Mouse (Mus musculus) MEL (cell line): Measurements from ENCODE around the gene Pm20d2. TPM values are rescaled to one million over a fixed set of nuclear protein-coding genes. Genes with fewer than 3 reads are reported as not detected.

Experiments
- DNase-seq: peaks from one replicate; pipeline ENCODE4 v3.0.0; 2011; ENCODE audit warnings: low read depth, low spot score
- H3K27ac ChIP-seq: 2 replicates; pipeline ENCODE4 v1.5.1; 2012; ENCODE audit warnings: low read depth, mild to moderate bottlenecking, control low read depth, low read length, moderate library complexity; ENCODE audit not compliant: control insufficient read depth
- H3K27me3 ChIP-seq, 2 experiments: fragments of 150-350 bp in 1 of 2; sonication (generic) in 1 of 2; 2 replicates each; pipeline ENCODE4 v1.6.1; 2012; ENCODE audit warnings: low read length in 2 of 2, mild to moderate bottlenecking in 2 of 2, improper control_type of control experiment in 1 of 2, moderate library complexity in 1 of 2; ENCODE audit not compliant: insufficient read depth in 2 of 2, control insufficient read depth in 1 of 2
- H3K36me3 ChIP-seq, 2 experiments: 2 replicates each; pipeline ENCODE4 v1.6.1; 2012 to 2014; ENCODE audit warnings: low read length in 2 of 2, improper control_type of control experiment in 1 of 2, inconsistent platforms in 1 of 2, mild to moderate bottlenecking in 1 of 2; ENCODE audit not compliant: insufficient read depth in 2 of 2, control insufficient read depth in 1 of 2
- H3K4me1 ChIP-seq, 2 experiments: fragments of 150-350 bp in 1 of 2; sonication (generic) in 1 of 2; 2 replicates each; pipeline ENCODE4 v1.6.1; 2012; ENCODE audit warnings: low read length in 2 of 2, improper control_type of control experiment in 1 of 2, mild to moderate bottlenecking in 1 of 2; ENCODE audit not compliant: insufficient read depth in 2 of 2, control insufficient read depth in 1 of 2
- H3K4me3 ChIP-seq, 2 experiments: fragments of 150-350 bp in 1 of 2; sonication (generic) in 1 of 2; 2 replicates each; pipeline ENCODE4 v1.5.1; 2012; ENCODE audit warnings: low read depth in 2 of 2, low read length in 2 of 2, mild to moderate bottlenecking in 2 of 2, moderate library complexity in 2 of 2, control low read depth in 1 of 2, improper control_type of control experiment in 1 of 2; ENCODE audit not compliant: control insufficient read depth in 1 of 2, insufficient read depth in 1 of 2
- H3K79me2 ChIP-seq: 2 replicates; pipeline ENCODE4 v1.6.1; 2012; ENCODE audit warnings: mild to moderate bottlenecking, low read length, moderate library complexity; ENCODE audit not compliant: control insufficient read depth, poor library complexity, insufficient read depth
- H3K9ac ChIP-seq: 2 replicates; pipeline ENCODE4 v1.6.1; 2012; ENCODE audit warnings: low read depth, mild to moderate bottlenecking, control low read depth, low read length, moderate library complexity; ENCODE audit not compliant: control insufficient read depth, poor library complexity, severe bottlenecking
- H3K9me3 ChIP-seq: fragments of 150-350 bp; sonication (generic); replicated peaks from 2 replicates; pipeline ENCODE4 v1.6.1; 2012; ENCODE audit warnings: mild to moderate bottlenecking, low read length, improper control_type of control experiment, moderate library complexity; ENCODE audit not compliant: insufficient read depth
- CTCF ChIP-seq, 3 experiments: IDR thresholded peaks in 2 of 3; conservative IDR thresholded peaks in 1 of 3; 2 replicates each; pipeline ENCODE4 v1.5.1; 2011 to 2012; ENCODE audit warnings: low read length in 3 of 3, low read depth in 2 of 3, mild to moderate bottlenecking in 2 of 3, improper control_type of control experiment in 1 of 3, inconsistent platforms in 1 of 3, mixed read lengths in 1 of 3, moderate library complexity in 1 of 3; ENCODE audit not compliant: control insufficient read depth in 1 of 3, insufficient read depth in 1 of 3, poor library complexity in 1 of 3, severe bottlenecking in 1 of 3
- EP300 ChIP-seq, 2 experiments: IDR thresholded peaks; 2 replicates each; pipeline ENCODE4 v1.6.1; 2011; ENCODE audit warnings: improper control_type of control experiment in 2 of 2, low read length in 2 of 2, low read depth in 1 of 2, mild to moderate bottlenecking in 1 of 2
- ETS1 ChIP-seq: IDR thresholded peaks from 2 replicates; pipeline ENCODE4 v1.6.1; 2012; ENCODE audit warnings: low read depth, mild to moderate bottlenecking, inconsistent platforms, low read length, improper control_type of control experiment, moderate library complexity
- MAFK ChIP-seq: IDR thresholded peaks from 2 replicates; pipeline ENCODE4 v1.6.1; 2011; ENCODE audit warnings: low read depth, mild to moderate bottlenecking, low read length, improper control_type of control experiment, borderline replicate concordance
- MYB ChIP-seq: IDR thresholded peaks from 2 replicates; pipeline ENCODE4 v1.6.1; 2011; ENCODE audit warnings: mild to moderate bottlenecking, low read depth, low read length, improper control_type of control experiment
- MYC ChIP-seq: IDR thresholded peaks from 2 replicates; pipeline ENCODE4 v1.6.1; 2011; ENCODE audit warnings: low read depth, mild to moderate bottlenecking, low read length, improper control_type of control experiment, moderate library complexity
- NELFE ChIP-seq: IDR thresholded peaks from 2 replicates; pipeline ENCODE4 v1.6.1; 2011; ENCODE audit warnings: low read depth, low read length, improper control_type of control experiment
- RAD21 ChIP-seq: IDR thresholded peaks from 2 replicates; pipeline ENCODE4 v1.6.1; 2011; ENCODE audit warnings: mild to moderate bottlenecking, low read depth, low read length, improper control_type of control experiment
- SIN3A ChIP-seq: IDR thresholded peaks from 2 replicates; pipeline ENCODE4 v1.6.1; 2012; ENCODE audit warnings: low read length, improper control_type of control experiment, inconsistent platforms
- SMC3 ChIP-seq: IDR thresholded peaks from 2 replicates; pipeline ENCODE4 v1.6.1; 2011; ENCODE audit warnings: low read depth, low read length, improper control_type of control experiment
- TAL1 ChIP-seq: IDR thresholded peaks from 2 replicates; pipeline ENCODE4 v1.6.1; 2012; ENCODE audit warnings: mild to moderate bottlenecking, inconsistent platforms, low read length, moderate library complexity, mixed read lengths
- USF1 ChIP-seq: IDR thresholded peaks from 2 replicates; pipeline ENCODE4 v1.6.1; 2014; ENCODE audit warnings: low read depth, mild to moderate bottlenecking, inconsistent platforms, low read length, improper control_type of control experiment, moderate library complexity
- ZC3H11A ChIP-seq: IDR thresholded peaks from 2 replicates; pipeline ENCODE4 v1.6.1; 2012; ENCODE audit warnings: low read depth, mild to moderate bottlenecking, inconsistent platforms, low read length, improper control_type of control experiment
- ZNF384 ChIP-seq: IDR thresholded peaks from 2 replicates; pipeline ENCODE4 v1.6.1; 2012; ENCODE audit warnings: low read depth, mild to moderate bottlenecking, inconsistent platforms, low read length, improper control_type of control experiment
- polyA plus RNA-seq, 2 experiments: library from polyadenylated mRNA; stranded (reverse) in 1 of 2; unstranded in 1 of 2; fragments of >175 nt in 1 of 2; fragments of >200 nt in 1 of 2; gene quantifications; 2 replicates each; pipeline versions ENCODE4 v1.2.1 to v1.2.4; 2012; ENCODE audit warnings: low replicate concordance in 2 of 2, low read depth in 1 of 2; ENCODE audit not compliant: insufficient read length in 2 of 2, insufficient read depth in 1 of 2, missing spikeins in 1 of 2
- total RNA-seq: library from RNA; depleted of rRNA; stranded (reverse); fragments of 300-350 nt; gene quantifications from 2 replicates; pipeline ENCODE4 v1.2.3, GENCODE M21; 2012

Gene Pm20d2
- total and polyA plus RNA-seq, 3 experiments = not detected

DNA sequence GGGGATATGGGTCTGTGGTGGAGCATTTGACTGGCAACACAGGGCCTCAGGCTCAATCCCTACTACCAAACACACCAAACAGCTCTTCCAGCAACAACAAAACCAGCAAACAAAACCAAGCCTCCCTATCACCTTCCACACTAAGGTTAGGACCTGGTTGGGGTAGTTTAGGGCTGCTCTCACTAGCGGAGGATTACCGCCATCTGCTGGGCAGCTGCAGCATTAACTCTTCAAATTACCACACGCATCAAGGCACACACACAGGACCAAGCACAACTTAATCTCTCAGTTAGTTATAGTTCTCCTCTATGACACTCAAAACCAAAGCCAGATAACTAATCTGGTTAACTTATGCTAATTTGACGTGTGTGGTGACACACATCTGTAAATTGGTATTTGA lies 15.1 kb upstream of the Pm20d2 start:
- Histone ChIP-seq H3K27me3 (peaks cover 2% of the 10 kb centered on the region in 2 experiments), H3K79me2 (no peaks in the 10 kb centered on the region), H3K9ac (no peak overlapping the region), H3K9me3 (no peaks in the 10 kb centered on the region), H3K36me3 (no peaks in the 10 kb centered on the region), H3K4me1 (no peaks in the 10 kb centered on the region), H3K4me3 (no peak overlapping the region), H3K27ac (no peak overlapping the region)
- DNase-seq = peak; percentile 67
- peak; percentile 79 to 88 (median 86) for TF ChIP-seq CTCF (IDR thresholded peaks at IDR 0.05 in 2 of 3, conservative IDR thresholded peaks at IDR 0.05 in 1 of 3; ENCODE audit: control insufficient read depth in 1 of 3, insufficient read depth in 1 of 3, low read depth in 2 of 3, low read length in 3 of 3, poor library complexity in 1 of 3, severe bottlenecking in 1 of 3)
- TF ChIP-seq SMC3 = peak; percentile 62
- no peak for TF ChIP-seq EP300 (IDR thresholded peaks at IDR 0.05; ENCODE audit: low read depth in 1 of 2, low read length in 2 of 2)
- peak; percentile 64 for TF ChIP-seq RAD21
- no peak for TF ChIP-seq MYB
- no peak for TF ChIP-seq MYC

DNA sequence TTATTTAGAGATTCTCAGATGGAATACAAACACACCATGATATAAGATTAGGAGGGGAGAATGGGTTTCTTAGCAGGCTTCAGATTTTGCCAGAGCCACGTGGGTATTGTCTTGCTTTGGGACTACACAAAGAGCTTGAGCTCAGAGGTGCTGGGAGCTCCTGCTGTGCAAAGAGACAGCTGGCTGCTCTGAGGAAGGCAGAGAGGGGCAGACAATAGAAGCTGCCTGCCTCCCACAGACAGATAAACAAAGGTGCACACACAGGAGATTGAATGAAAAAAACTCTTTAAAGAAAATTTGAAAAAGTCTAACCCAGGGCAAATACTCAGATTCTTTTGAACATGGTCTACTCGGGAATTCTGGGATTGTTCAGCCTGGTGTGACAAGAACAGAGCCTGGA lies 8.6 kb upstream of the Pm20d2 start:
- Histone ChIP-seq H3K36me3 (no peaks in the 10 kb centered on the region), H3K79me2 (no peaks in the 10 kb centered on the region), H3K4me3 (no peak overlapping the region), H3K9ac (no peak overlapping the region), H3K27me3 (peaks cover 4 to 10% of the 10 kb centered on the region in 2 experiments), H3K9me3 (no peaks in the 10 kb centered on the region), H3K4me1 (no peaks in the 10 kb centered on the region), H3K27ac (no peak overlapping the region)
- TF ChIP-seq TAL1 (no peak), USF1 (no peak), SIN3A (no peak), ZC3H11A (no peak), ETS1 (no peak), ZNF384 (no peak), MAFK (no peak), RAD21 (no peak), SMC3 (no peak), NELFE (no peak)
- no peak for DNase-seq
